Mouse (Mus musculus): Measurements from ENCODE around the gene Npepl1. TPM values are rescaled to one million over a fixed set of nuclear protein-coding genes. Genes with fewer than 3 reads are reported as not detected.
A peak's percentile ranks its signal among the peaks of the same experiment; 100 is the strongest.

Npepl1 gene
- polyA plus RNA-seq, 2 experiments, result 21.9 to 26.6 TPM

- no peak overlapping the region for H3K4me3 ChIP-seq (ENCODE audit: insufficient read depth in 1 of 2, low read depth in 2 of 2, low read length in 2 of 2)
- no peak overlapping the region for H3K9ac ChIP-seq (replicated peaks)
- 0 out of 4 replicates have a peak, but pooled peaks cover 0 to 2% of the 10 kb centered on the region in 2 experiments for H3K4me1 ChIP-seq (replicated peaks; ENCODE audit: control insufficient read depth in 2 of 2, insufficient read depth in 2 of 2, low read length in 1 of 2)
- no peak overlapping the region for H3K4me2 ChIP-seq (ENCODE audit: low read depth)
- WGBS (ENCODE audit: insufficient replicate concordance), result 62% methylated on average over 4 of the region's 4 CpGs
- ATAC-seq (ENCODE audit: insufficient read depth) (no peak), DNase-seq (ENCODE audit: low read depth in 3 of 3, low spot score in 3 of 3) (no peak)
- no peak overlapping the region for H3K27ac ChIP-seq
- no peaks in the 10 kb centered on the region for H3K36me3 ChIP-seq (replicated peaks; ENCODE audit: control insufficient read depth, insufficient read depth, low read depth)
- TF ChIP-seq EP300 (IDR thresholded peaks at IDR 0.05; ENCODE audit: low read depth) (no peak), CTCF (IDR thresholded peaks at IDR 0.05; ENCODE audit: low read depth) (no peak)
- H3K27me3 ChIP-seq (ENCODE audit: control insufficient read depth, insufficient read depth, low read length), result no peaks in the 10 kb centered on the region
- no peaks in the 10 kb centered on the region for H3K9me3 ChIP-seq (ENCODE audit: control insufficient read depth, low read length)
These were observed 6.6 kb upstream of the Npepl1 start for GRCm38 (mm10) chr2:174103527-174103926.

- H3K36me3 ChIP-seq (replicated peaks; ENCODE audit: control insufficient read depth, insufficient read depth, low read depth), result no peaks in the 10 kb centered on the region
- H3K27me3 ChIP-seq (ENCODE audit: control insufficient read depth, insufficient read depth, low read length), result no peaks in the 10 kb centered on the region
These were observed 2.8 kb upstream of the Npepl1 start for GRCm38 (mm10) chr2:174107375-174107774.

GRCm38 (mm10) chr2:174110783-174111549 is 817 bp downstream of the Npepl1 start:
- WGBS (ENCODE audit: insufficient replicate concordance), result 26% methylated on average over 33 of the region's 33 CpGs
- no peak overlapping the region for H3K27ac ChIP-seq
- peak overlapping the region; percentile 87 for H3K4me2 ChIP-seq (ENCODE audit: low read depth)
- peak overlapping the region; percentile 66 to 67 for H3K4me3 ChIP-seq (ENCODE audit: insufficient read depth in 1 of 2, low read depth in 2 of 2, low read length in 2 of 2)
- H3K27me3 ChIP-seq (ENCODE audit: control insufficient read depth, insufficient read depth, low read length), result no peaks in the 10 kb centered on the region
- DNase-seq (ENCODE audit: low read depth in 3 of 3, low spot score in 3 of 3) (peak; percentile 20 to 33 (median 26)), ATAC-seq (ENCODE audit: insufficient read depth) (peak; percentile 53)
- peaks cover 0 to 5% of the 10 kb centered on the region in 2 experiments; a peak in 1 of 4 replicates for H3K4me1 ChIP-seq (replicated peaks; ENCODE audit: control insufficient read depth in 2 of 2, insufficient read depth in 2 of 2, low read length in 1 of 2)
- no peaks in the 10 kb centered on the region; the same call in 1 of the 2 replicates for H3K36me3 ChIP-seq (replicated peaks; ENCODE audit: control insufficient read depth, insufficient read depth, low read depth)
- TF ChIP-seq EP300 (IDR thresholded peaks at IDR 0.05; ENCODE audit: low read depth), result no peak
- no peak for TF ChIP-seq CTCF (IDR thresholded peaks at IDR 0.05; ENCODE audit: low read depth)
- peak overlapping the region; percentile 70 for H3K9ac ChIP-seq (replicated peaks)
- H3K9me3 ChIP-seq (ENCODE audit: control insufficient read depth, low read length), result no peaks in the 10 kb centered on the region

More at GRCm38 (mm10) chr2:174107375-174107774, 2.8 kb upstream of the Npepl1 start:
- Histone ChIP-seq H3K9ac (replicated peaks) (no peak overlapping the region), H3K4me2 (ENCODE audit: low read depth) (no peak overlapping the region), H3K27ac (no peak overlapping the region), H3K9me3 (ENCODE audit: control insufficient read depth, low read length) (no peaks in the 10 kb centered on the region), H3K4me1 (replicated peaks; ENCODE audit: control insufficient read depth in 2 of 2, insufficient read depth in 2 of 2, low read length in 1 of 2) (peaks cover 0 to 7% of the 10 kb centered on the region in 2 experiments; a peak in 1 of 4 replicates), H3K4me3 (ENCODE audit: insufficient read depth in 1 of 2, low read depth in 2 of 2, low read length in 2 of 2) (no peak overlapping the region)
- no peak for DNase-seq (ENCODE audit: low read depth in 3 of 3, low spot score in 3 of 3)
- no peak for ATAC-seq (ENCODE audit: insufficient read depth)
- no peak for TF ChIP-seq EP300 (IDR thresholded peaks at IDR 0.05; ENCODE audit: low read depth)
- TF ChIP-seq CTCF (IDR thresholded peaks at IDR 0.05; ENCODE audit: low read depth), result no peak
- WGBS (ENCODE audit: insufficient replicate concordance), result 61% methylated on average over 3 of the region's 3 CpGs

- no peaks in the 10 kb centered on the region; the same call in 1 of the 2 replicates for H3K36me3 ChIP-seq (replicated peaks; ENCODE audit: control insufficient read depth, insufficient read depth, low read depth)
- DNase-seq (ENCODE audit: low read depth in 3 of 3, low spot score in 3 of 3) (no peak), ATAC-seq (ENCODE audit: insufficient read depth) (no peak)
- H3K4me1 ChIP-seq (replicated peaks; ENCODE audit: control insufficient read depth in 2 of 2, insufficient read depth in 2 of 2, low read length in 1 of 2), result peaks cover 0 to 5% of the 10 kb centered on the region in 2 experiments; a peak in 1 of 4 replicates
- H3K4me3 ChIP-seq (ENCODE audit: insufficient read depth in 1 of 2, low read depth in 2 of 2, low read length in 2 of 2), result no peak overlapping the region
- 88% methylated on average over 18 of the region's 18 CpGs for WGBS (ENCODE audit: insufficient replicate concordance)
- no peaks in the 10 kb centered on the region for H3K27me3 ChIP-seq (ENCODE audit: control insufficient read depth, insufficient read depth, low read length)
- no peak overlapping the region for H3K9ac ChIP-seq (replicated peaks)
- TF ChIP-seq CTCF (IDR thresholded peaks at IDR 0.05; ENCODE audit: low read depth), result no peak
- TF ChIP-seq EP300 (IDR thresholded peaks at IDR 0.05; ENCODE audit: low read depth), result no peak
- H3K27ac ChIP-seq, result no peak overlapping the region
- no peak overlapping the region for H3K4me2 ChIP-seq (ENCODE audit: low read depth)
- no peaks in the 10 kb centered on the region for H3K9me3 ChIP-seq (ENCODE audit: control insufficient read depth, low read length)
These were observed 2.8 kb downstream of the Npepl1 start for GRCm38 (mm10) chr2:174112931-174113330.

- H3K27ac ChIP-seq, result no peak overlapping the region
- ATAC-seq (ENCODE audit: insufficient read depth), result no peak
- H3K9ac ChIP-seq (replicated peaks), result no peak overlapping the region
- no peak for DNase-seq (ENCODE audit: low read depth in 3 of 3, low spot score in 3 of 3)
- no peak overlapping the region for H3K4me3 ChIP-seq (ENCODE audit: insufficient read depth in 1 of 2, low read depth in 2 of 2, low read length in 2 of 2)
- H3K9me3 ChIP-seq (ENCODE audit: control insufficient read depth, low read length), result no peaks in the 10 kb centered on the region
- H3K4me2 ChIP-seq (ENCODE audit: low read depth), result no peak overlapping the region
- H3K27me3 ChIP-seq (ENCODE audit: control insufficient read depth, insufficient read depth, low read length), result no peaks in the 10 kb centered on the region
- no peaks in the 10 kb centered on the region; the same call in 1 of the 2 replicates for H3K36me3 ChIP-seq (replicated peaks; ENCODE audit: control insufficient read depth, insufficient read depth, low read depth)
- TF ChIP-seq CTCF (IDR thresholded peaks at IDR 0.05; ENCODE audit: low read depth) (no peak), EP300 (IDR thresholded peaks at IDR 0.05; ENCODE audit: low read depth) (no peak)
- H3K4me1 ChIP-seq (replicated peaks; ENCODE audit: control insufficient read depth in 2 of 2, insufficient read depth in 2 of 2, low read length in 1 of 2), result peaks cover 0 to 5% of the 10 kb centered on the region in 2 experiments; a peak in 1 of 4 replicates
- WGBS (ENCODE audit: insufficient replicate concordance), result 81% methylated on average over 12 of the region's 12 CpGs
These were observed 4.2 kb downstream of the Npepl1 start for GRCm38 (mm10) chr2:174114148-174114864.

Measured in liver, embryonic 14.5 days (tissue).